Mouse (Mus musculus) erythroid progenitor cell, adult 5-6 weeks (primary cell): ENCODE measurements around the gene Fcgrt. TPM values are rescaled to one million over a fixed set of nuclear protein-coding genes. Genes with fewer than 3 reads are reported as not detected.
"Not testable (repeated sequence)": the region's sequence is repeated elsewhere in the genome, so short reads cannot be mapped to it uniquely, and the experiment has no call there.

Experiments used
- ATAC-seq: replicated peaks from 2 replicates; pipeline ENCODE4 v1.8.0; 2016; ENCODE audit warnings: moderate number of reproducible peaks, mild to moderate bottlenecking, moderate TSS enrichment, inconsistent platforms; ENCODE audit not compliant: poor library complexity, low FRiP score, severe bottlenecking
- total RNA-seq, 2 experiments: library from RNA; stranded (forward) in 1 of 2; stranded (reverse) in 1 of 2; fragments of 150-400 nt in 1 of 2; fragments of 186-747, 209-891 nt in 1 of 2; gene quantifications; 2 replicates each; pipeline versions ENCODE4 v1.2.3 to v1.2.4; 2015 to 2017; ENCODE audit warnings: low replicate concordance in 2 of 2

The Fcgrt gene
- total RNA-seq, 2 experiments from 2014 or later = 9.7 to 10.5 TPM

DNA sequence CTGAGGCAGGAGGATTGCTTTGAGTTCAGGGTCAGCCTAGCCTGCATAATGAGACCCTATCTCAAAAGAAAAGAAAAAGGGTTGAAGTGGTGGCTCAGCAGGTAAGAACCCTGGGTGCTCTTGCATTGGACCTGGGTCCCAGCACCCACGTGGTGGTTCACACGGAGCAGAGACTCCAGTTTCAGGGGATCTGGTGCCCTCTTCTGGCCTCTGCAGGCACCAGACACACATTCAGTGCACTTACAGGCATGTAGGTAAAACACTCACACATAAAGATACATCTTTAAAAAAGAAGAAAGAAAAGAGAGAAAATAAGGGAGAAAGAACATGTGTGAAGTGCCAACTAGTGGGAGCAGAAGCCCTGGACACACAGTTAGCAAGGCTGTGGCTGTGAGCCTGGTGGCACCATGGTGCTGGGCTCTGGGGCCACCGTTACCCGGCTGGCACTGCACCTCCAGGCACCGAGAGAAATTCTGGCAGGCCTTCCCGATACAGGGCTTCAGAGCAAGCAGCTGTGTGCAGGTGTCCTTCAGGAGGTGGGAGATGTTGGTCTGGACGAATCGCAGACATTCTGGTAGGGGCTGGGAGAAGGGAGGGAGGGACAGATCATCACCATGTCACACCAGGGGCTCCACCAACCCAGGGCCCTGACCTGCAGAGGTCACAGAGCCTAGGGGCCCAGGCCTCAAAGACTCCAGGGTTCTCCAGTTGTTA is 30.0 kb upstream of the Fcgrt start:
- ATAC-seq = no peak

DNA sequence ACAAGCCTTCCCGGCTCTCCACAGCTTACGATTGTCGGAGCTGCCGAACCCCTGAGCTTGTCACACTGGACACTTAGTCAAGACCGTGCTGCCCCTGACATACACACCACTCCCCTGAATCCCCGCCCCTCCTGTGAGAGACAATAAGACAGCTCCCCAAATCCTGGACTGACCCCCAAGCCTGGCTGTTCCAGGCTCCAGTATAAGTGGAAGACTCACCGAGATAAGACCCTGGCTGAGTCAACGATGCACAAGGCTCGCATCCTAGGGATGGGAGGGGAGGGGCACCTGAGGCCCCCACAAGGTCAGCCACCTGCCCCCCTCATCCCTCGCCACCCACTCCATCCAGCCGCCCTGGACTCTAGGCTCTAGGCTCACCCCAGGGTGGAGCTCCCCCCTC is 28.2 kb upstream of the Fcgrt start:
- no peak for ATAC-seq

DNA sequence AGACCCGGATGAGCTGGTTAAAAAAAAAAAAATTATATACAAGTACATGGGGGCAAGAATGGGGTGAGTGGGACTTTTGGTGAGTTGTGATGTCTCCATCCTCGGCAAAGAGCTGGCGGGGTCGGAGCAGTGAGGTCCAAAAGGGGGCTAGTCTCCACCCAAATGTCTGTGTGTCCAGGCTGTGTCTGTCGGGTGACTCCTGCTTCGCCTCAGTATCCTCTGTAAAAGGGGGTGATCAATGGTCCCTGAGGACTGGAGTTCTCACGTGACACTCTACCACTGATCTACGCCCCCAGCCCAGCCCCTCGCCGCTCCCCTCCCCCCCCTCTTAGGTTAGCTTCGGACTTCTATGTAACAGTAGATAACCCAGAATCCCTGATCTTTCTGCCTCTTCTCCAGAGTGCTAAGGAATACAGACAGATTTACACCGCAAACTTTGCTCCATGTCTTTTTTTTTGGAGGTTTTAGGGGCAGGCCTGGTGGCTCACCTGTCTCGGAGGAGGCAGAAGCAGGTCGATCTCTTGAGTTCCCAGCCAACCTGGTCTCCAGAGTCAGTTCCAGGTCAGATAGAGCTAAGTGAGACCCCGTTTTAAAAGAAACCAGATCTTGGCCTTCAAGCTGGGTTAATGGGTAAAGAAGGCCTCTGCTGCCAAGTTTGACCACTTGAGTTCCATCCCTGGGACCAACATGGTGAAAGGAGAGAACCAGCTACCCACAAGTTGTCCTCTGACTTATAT is 26.3 kb upstream of the Fcgrt start:
- no peak for ATAC-seq

DNA sequence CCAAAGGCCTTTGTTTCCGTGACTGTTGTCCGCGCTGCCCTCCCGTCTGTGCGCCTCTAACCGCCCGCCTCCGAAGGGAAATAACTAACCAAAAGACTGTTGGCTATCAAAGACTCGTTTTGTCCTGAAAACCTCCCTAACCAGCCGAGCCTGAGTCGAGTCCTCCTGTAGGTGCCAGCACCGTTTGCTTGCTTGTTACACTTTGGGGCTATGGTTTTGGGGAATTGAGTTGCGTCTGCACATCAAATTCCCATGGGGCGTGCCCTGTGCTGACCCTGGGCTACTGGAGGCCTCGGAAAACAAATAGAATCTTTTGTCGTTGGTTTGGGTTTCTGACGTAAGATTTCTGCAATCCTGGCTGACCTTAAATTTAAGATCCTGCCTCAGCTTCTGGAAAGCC is 25.7 kb upstream of the Fcgrt start:
- peak; percentile 9 for ATAC-seq

DNA sequence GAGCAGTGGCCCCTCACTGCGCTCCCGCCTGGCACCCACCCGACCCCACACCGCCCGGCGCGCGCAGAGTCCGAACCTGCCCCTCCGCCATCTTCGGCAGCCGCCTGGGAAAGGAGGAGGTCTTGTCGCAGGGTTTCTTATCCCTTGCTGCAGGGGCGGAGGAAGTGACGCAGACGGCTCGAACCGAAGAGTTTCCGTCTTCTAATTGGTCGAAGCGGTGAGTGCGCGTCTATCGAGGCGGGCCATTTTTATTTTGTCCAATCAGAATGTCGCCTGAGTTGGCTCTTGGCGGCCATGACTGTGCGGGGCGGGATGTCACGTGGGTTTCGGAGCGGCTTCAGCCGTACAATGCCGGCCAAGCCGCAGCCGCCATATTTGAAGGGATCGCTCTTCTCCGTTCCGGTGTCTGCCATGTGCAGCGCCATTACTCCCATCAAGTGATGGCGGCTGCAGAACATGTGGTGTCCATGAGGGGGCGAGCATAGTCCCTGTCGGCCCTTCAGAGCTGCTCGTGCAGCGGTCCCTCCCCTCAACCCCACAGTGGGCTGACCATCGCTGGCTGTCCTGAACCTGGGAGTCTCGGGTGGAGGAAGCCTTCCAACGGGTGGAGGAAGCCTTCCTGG is 25.1 kb upstream of the Fcgrt start, which contains the start of gene Rpl13a:
TSS of gene Rpl13a (minus strand) at position 138 of the 623 bp plus-strand sequence.
- peak; percentile 81 for ATAC-seq

DNA sequence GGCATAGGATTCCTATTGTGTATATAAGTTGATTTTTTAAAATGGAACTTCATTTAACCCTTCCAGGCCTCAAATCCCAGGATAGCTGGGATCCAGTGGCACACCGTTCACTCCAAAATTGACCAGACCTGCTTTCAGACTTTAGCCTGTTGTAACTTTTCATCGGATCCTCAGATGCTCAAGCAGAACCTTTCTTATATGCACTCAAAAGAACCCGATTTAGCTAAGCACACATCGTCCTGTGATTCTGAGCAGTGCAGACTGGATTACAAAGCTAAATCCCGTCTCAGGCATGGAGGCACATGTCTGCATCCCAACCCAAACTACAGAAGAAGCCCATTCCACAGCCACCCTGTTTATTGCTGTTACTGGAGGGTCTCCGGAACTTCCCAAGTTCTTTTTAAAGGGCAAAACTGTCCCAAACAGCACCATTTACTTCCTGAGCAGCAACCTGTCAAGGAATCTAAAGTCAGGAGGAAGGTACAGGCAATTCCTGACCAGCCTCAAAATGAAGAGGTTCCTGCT is 24.1 kb upstream of the Fcgrt start:
- ATAC-seq = no peak

DNA sequence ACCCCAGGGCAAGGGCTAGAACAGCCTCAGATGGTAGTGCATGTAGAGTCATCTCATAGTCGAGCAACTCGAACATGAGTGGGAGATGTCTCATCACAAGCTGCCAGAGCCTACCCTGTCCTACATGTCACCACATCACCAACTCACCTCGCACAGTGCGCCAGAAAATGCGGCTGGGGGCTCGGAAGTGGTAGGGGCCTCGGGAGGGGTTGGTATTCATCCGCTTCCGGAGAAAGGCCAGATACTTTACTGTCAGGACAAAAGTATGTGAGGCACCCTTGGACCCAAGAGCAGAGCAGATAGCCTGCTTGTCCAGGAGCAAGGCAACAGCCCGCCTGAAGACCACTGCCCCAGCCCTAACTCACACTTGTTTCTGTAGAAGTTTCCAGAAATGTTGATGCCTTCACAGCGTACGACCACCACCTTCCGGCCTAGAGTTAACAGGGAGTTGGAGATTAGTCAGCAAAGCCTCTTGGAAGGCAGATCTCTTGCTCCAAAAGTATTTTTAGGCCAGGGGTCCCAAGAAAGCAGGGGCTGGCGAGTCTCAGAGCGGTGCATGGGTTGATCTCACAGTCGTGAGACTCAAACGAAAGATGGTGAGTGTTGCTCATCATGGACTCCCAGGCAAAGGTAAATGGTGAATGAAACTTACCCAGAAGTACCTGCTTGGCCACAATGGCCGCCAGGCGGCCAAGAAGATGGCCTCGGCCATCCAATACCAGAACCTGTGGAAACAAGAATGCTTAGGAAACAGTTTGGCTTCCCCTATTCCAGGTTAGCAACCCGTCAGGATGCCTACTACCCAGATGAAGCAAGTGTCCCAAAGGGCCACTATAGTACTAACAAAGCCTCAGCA is 23.4 kb upstream of the Fcgrt start:
- no peak for ATAC-seq

DNA sequence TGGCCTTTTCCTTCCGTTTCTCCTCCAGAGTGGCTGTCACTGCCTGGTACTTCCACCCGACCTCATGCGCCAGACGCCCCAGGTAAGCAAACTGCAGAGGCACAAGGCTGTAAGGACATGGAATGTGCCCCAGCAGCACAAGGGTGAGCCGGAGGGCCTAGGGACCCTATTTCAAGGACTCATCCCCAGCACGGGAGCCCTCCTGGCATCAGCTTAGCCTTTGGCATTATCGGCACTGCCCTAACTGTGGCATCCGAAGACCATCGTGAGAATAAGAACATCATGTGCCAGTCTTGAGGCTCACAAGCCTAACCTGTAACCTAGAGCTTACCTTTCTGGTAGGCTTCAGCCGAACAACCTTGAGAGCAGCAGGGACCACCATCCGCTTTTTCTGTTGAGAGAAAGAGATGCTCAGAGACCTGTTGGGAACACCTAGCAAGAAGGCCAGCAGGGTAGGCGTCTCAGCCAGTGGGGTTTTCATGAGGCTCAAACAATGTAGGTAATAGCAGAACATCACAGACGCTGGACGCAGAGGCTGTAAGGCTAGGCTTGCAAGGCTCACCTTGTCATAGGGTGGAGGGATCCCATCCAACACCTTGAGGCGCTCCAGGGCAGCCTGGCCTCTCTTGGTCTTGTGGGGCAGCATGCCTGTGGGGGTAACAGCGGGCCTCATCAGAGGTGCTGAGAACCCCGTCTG is 22.6 kb upstream of the Fcgrt start:
- ATAC-seq = no peak

DNA sequence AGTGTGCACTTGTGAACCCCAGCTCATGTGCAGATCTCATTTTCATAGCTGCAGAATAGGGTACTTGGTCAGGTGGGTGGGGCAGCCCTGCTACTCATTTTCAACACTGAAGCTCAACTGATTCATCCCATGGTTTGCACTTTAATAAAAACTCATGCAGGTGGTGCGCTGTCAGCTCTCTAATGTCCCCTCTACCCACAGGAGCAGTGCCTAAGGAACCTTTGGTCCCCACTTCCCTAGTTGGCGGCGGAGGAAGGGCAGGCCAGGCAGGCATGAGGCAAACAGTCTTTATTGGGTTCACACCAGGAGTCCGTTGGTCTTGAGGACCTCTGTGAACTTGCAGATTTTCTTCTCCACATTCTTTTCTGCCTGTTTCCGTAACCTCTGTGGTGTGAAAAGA is 22.0 kb upstream of the Fcgrt start:
- ATAC-seq = not testable (repeated sequence)

DNA sequence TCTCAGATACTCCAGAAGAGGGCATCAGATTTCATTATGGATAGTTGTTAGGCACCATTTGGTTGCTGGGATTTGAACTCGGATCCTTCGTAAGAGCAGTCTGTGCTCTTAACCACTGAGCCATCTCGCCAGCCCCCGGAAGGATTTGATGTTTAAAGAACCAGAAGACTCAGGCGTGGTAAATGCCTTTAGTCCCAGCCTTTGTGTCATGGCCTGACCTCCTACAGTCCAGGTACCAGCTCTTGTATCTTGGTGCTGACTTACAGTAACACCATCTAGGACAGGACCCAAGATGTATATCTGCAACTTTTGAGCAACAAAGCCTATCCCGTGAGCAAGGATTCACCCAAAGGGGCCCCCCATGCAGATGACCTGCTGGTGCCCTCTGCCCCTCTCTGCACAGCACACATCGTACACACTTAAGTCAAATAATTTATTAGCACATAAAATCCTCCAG is 21.5 kb upstream of the Fcgrt start:
- ATAC-seq = no peak

DNA sequence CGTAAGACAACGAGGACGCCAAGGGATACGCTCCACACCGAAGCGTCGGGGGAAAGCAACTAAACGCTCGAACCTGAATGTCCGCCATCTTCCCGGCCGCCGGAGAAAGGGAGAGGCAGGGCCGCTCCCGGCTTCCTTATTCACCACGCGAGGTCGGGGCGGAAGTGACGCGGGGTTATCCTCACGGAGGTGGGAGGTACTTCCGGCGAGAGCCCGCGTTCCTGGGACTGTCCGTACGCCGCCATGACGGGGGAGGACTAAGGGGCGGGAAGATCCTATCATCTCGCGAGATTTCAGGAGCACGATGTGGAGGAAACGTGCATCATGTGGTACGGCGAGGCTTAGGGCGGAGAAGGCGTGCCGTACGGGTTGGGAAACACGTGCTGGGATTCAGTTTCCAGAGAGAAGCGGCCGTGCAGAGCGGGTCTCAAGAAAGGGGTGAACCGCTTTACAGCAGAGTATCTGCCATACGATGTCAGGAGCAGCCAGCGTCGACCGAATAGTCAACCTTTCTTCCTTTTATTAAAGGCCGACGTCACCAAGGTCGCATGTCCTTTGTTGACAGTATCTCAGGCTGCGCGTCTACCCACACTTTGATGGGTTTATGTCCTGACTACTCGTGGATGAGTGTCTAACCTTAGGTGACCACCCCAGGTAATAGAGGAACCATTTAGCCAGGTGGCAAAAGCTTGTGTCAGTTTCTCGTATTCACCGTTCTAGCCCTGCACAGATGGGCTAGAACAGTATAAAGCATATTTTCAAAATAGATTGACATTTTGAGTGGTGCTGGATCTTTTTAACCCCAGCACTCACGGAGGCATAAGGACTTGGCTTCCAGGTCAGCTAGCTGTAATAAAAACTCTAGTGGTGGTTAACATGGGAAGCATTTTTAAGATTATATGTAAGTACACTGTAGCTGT is 20.8 kb upstream of the Fcgrt start, which contains the start of gene Rps11:
TSS of gene Rps11 (minus strand) at position 216 of the 920 bp plus-strand sequence.
- ATAC-seq = peak; percentile 80

DNA sequence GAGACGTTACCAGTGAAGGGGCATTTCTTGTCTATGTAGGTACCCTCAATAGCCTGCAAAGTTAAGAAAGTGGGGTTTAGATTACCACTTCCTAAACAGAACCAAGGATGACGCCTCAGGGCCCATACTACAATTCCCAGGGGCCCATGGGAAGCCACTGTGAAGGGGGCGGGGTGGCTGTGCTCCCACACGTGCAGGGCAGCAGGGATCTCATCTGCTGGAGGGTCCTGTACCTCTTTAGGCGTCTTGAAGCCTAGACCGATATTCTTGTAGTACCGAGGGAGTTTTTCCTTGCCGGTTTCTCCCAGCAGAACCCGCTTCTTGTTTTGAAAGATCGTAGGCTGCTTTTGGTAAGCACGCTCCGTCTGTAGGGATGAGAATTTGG is 19.5 kb upstream of the Fcgrt start:
- ATAC-seq = no peak

DNA sequence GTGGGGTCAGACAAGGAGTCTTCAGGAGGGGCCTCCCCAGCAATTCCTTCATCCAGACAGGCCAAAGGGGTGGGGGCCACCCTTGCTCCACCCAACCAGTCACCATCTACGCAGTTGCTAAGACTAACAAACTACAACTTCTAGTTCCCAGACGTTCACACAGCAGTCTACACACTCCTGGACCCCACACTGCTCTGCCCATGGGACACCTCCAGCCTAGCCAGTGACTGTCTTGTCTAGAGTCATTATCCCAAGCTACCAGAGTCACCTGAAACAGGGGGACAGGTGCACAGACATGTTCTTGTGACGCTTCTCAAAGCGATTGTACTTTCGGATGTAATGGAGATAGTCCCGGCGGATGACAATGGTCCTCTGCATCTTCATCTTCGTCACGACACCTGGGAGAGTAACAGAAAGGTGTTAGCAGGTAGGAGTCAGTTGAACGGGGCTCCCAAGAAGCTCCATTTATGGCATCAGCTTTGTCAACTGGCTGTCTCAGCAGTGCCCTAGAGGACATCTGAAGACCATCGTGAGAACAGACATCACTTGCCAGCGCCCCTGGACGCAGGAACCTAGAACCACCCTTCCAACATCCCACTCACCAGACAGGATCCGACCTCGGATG is 19.0 kb upstream of the Fcgrt start:
- ATAC-seq = no peak

DNA sequence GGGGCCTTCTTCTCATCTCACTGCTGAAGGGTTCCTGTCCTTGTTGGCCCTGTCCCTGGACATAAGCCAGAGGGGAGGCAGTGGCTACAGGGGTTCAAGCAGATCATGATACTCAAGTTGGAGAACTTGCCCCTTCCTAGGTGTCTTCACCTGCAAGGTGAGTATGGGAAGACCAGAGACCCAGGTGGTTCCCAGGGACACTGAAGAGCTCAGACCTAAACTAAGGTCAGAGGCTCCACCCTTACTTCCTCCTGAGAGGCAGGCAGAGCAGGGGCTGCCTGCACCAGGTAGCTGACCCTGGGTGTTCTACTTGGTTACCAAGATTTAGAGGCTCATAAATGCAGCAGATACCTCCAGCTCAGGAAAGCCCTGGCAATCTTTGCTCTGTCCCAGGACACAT is 18.3 kb upstream of the Fcgrt start:
- ATAC-seq = no peak

DNA sequence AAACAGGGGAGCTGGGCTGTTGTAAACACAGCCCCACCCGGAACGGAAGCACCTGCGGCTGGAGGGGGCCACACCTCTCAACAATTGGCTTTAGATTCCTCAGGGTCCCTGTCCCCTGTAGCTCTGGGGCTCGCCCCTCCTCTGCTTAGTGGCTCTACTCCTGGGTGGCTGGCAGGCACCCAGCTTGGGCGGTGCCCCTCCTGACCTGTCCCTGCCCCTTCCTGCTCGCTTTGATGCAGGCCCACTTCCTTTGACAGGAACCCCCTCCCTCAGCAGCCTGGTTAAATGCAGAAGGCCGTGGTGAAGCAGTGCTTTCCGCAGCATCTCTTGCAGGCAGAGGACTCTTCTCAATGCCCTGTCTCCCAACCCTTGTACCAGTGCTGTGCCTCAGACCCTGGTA is 17.8 kb upstream of the Fcgrt start:
- no peak for ATAC-seq

DNA sequence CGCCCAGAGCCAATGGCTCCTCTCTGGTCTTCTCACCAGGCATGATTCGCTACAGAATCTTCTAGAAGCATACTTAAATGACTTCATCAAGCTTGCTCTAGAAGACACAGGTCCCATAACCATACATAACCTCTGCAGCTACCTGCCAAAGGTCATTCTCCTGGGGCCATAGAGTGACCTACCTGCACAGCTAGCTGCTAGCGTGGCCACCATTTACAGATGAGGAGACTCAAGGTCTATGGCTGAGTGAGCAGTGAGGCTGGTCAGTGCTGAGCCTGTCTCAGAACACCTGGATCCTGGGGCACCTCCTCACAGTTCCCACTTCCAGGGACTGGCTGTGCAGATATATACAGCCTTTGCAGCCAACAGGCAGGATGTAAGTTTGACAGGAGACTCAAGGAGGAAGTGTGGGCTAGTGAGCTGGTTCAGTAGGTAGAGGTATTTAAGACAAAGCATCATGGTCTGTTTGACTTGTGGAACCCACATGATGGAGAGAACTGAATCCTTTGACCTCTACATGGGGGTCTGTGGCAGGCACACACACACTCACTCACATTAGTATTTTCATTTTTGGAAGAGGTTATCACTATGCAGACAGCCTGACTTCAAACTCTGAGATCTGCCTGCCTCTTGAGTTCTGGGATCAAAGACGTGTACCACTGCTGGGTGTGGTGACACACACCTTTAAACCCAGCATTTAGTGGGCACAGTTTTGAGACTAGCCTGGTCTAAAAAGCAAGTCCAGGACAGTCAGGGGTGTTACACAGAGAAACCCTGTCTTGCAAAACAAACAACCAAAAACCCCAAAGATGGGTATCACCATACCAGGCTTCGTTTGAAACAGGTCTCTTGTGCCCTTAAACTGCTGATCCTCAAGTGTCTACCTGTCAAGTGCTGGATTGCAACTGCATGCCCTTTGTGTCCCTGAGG is 16.4 kb upstream of the Fcgrt start:
- ATAC-seq = no peak

DNA sequence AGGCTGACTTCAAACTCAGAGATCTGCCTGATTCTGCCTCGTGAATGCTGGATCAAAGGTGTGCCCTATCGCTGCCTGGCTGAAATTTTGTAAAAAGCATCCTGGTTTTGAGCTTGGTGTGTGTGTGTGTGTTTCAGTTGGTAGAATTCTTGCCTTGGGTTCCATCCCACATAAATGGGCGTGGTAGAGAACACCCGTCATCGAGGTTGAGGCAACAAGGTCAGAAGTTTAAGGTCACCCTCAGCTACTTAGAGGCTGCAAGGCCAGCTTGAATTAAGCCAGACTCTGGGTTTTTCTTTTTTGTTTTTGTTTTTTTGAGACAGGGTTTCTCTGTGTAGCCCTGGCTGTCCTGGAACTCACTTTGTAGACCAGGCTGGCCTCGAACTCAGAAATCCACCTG is 14.7 kb upstream of the Fcgrt start:
- ATAC-seq = no peak
